Mouse (Mus musculus) olfactory bulb, adult 2 months (tissue): ENCODE measurements around the gene Xab2.

ENCODE experiments used
- CTCF ChIP-seq: fragments of 200-500 bp; IDR thresholded peaks from 2 replicates; pipeline ENCODE4 v1.5.1; 2012; ENCODE audit warnings: low read depth, mild to moderate bottlenecking, low read length, moderate library complexity; ENCODE audit not compliant: insufficient read depth
- POLR2A ChIP-seq: fragments of 200-500 bp; IDR thresholded peaks from 2 replicates; pipeline ENCODE4 v1.6.1; 2012; ENCODE audit warnings: mild to moderate bottlenecking, low read depth, low read length, moderate library complexity; ENCODE audit not compliant: insufficient read depth

DNA sequence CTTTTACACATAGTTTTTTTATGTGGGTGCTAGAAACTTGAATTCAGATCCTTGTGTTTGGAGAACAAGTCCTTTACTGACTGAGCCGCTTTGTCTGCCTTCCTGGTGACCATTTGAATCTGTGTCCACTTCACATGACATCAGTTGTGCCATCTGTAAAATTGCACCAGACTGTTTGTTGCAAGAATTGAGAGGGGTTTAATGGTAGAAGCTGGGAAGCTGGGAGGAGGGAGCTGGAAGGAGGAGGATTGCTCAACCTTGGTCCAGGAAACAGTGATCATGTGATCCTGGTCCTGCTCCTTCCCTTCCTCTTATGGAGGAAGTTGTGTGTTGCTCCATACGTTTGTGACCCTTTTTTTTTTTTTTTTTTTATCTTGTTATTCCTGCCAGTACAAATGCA lies 27.2 kb upstream of the Xab2 start:
- TF ChIP-seq POLR2A (no peak), CTCF (no peak)
